Mouse (Mus musculus) left cerebral cortex, adult 9 months (tissue): ENCODE measurements around the gene Foxc1.

Experiments
- DNase-seq, 2 experiments: peaks; one replicate each; pipeline ENCODE4 v3.0.0; 2022; ENCODE audit warnings: low spot score in 2 of 2

Foxc1 gene

DNA sequence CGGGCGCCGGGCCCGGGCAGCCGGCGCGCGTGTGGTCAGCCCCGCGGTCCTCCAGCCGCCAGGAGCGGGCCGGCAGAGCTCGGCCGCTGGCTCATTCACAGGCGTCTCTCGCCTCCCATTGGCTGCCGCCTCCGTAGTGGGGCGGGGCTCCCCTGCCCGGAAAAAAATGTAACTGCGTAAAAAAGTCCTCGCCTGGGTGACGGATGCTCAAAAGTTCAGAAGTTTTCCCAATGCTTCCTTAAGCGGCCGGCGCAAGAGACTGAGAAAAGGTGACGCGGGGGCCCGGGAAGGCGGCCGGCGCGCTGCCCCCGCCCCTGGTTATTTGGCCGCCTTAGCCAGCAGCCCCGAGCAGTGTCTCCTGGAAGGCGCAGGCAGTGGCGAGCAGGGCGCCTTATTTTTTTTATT, at the start of gene Foxc1:
Gene Foxc1 (plus strand): TSS at position 206 of the 405 bp plus-strand sequence.
- DNase-seq = peak in 1 of 2 experiments; percentile 47

DNA sequence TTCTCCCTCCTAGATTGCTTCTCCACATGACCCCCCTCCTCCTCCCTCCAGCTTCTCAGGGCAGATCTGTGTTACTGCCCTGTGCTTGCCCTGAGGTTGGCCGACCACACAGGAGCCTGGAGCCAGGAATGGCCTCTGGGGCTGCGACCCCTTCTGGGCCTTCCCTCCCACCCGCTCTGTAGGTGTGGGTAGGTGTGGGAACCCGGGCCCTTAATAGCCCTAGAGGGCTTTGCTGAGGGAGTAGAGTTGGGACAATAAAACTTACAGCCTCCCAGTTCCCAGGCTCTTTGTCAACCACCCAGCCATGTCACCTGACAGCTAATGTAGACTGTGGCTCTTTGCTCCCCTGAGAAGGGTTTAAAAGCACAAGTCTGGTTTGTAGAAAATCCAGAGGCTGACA, 46.0 kb upstream of the Foxc1 start:
- no peak for DNase-seq

DNA sequence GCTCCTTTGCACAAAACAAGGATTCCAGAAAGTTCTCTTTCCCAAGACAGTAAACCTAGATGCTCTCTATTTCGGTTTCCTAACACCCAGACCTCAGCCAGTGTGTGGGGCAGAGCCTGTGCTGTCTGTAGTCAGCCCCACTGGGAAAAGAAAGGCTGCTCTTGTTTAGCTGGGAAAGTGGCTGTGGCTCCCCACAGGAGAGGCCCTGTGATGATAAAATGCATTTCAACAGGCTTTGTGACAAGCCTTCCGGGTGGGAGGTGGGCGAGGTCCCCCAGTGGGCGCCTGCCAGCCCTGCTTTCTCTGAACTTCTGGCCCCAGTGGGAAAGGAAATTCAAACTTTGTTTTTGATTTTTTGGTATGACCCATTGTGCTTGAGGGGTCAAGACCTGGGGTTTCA, 45.4 kb upstream of the Foxc1 start:
- DNase-seq = no peak

DNA sequence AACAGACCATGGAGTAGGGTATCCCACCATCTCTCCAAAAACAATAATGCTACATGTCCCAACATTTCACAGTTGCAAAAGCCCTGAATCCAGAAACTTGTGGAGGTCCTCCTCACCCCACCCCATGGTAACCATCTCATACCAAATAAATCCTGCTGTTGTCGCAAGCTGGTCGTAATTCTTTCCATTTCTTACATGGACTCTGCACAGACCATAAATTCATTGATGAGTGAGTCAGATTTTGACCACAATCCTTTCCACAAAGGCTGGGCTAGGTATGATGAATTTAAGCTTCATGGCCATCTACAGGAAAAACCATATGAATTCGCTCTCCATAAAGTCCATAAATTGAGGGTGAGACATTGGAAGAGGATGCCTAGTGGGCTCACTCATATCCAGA, 42.0 kb upstream of the Foxc1 start:
- DNase-seq = no peak

DNA sequence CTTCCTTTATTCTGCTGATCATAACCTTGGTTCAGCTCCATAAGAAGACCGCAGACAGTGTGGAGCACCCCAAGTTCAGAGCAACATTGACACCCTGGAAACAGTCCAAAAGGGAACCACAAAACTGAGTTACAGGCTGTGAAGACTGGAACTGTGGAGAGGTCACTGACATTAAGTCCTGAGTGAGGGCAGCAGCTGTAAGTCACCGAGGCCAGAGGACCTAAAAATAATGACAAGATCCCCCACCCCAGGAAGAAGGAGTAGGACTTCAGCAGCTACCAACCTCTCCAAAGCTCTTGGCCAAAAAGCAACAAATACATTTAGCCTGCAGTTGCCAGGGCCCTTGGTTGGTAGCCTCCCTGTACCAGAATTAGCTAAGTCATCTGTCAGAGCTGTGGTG, 40.9 kb upstream of the Foxc1 start:
- DNase-seq = no peak

DNA sequence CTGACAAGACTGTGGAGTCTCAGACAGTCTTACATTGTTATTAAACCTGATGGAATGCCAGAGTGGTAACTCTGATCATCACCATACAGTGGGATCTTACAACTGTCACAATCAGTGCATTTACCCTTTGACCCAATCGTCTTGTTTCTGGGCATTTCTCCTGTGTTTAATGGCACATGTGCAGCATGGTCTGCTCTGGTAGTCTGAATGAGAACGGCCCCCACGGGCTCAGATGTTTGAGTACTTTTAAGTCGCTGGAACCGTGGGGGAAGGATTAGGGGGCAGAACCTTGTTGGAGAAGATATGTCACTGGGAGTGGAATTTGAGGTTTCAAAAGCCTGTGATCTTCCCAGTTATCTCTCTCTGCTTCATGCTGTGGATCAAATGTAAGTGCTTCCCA, 33.6 kb upstream of the Foxc1 start:
- DNase-seq = no peak

DNA sequence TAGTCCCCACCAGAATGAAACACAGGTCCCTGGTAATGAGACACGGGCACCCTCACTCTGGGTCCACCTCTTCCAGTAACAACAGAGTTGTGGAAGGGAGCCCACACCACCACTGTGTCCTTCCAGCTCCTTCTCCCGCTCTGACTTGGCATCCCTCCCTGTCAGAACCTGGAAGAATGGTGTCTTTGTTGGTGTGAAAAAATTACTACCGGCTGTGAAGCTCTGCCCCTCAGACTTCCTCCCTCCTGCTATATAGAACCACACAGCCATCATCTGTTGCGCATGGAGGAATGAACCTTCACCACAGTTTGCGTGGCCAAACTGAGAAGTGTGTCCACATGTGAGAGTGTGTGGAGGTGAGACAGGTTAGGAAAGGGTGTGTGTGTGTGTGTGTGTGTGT, 30.7 kb upstream of the Foxc1 start:
- DNase-seq = no peak

DNA sequence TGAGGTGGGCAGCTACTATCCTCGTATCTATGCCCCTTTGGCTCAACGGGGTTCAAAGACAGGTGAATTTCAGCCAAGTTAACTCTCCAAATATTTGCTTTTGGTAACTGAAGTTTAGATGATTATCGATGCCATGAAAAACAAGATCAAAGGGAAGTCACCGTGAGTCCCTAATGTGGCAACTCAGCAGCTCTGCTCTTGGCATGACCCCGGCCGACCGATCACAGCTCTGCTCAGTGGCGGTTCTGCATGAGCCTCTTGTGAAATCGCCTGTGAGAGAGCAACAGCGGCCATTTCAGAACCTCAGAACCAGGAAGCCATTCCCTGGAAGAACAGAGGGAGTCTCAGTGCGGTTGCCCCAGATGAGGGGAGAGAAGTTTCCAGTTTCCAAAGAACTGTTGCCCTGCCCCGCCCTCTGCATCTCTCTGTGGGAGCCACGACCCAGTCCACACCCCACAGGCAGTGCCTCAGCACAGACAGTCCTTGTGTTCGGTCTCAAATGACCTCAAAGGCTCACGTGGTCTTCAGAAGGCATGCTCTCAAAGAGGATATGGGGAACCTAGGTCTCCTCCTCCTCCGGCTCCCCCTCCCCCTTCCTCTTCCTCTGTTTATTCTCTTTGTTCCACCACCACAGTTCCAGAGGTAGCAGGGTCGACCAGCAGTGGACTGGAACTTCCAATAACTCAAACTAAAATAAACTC, 27.0 kb upstream of the Foxc1 start:
- DNase-seq = no peak

DNA sequence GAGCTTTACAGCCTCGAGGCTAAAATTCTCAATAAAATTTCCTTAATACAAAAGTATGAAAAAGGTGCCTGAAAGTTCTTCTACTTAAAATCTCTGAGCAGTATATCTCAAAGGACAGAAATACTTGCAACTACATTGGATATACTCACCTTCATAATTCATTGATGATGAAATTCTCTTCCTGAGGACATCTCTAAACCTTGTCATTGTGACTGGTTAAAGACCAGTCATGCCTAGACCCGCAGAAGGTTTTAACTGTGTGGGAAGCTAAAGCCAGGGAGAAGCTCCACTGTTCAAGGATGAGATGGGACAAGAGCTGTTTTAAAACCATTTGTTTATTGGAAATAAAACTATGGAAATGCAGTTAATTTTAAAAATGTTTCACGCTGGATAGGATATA, 26.1 kb upstream of the Foxc1 start:
- DNase-seq = no peak

DNA sequence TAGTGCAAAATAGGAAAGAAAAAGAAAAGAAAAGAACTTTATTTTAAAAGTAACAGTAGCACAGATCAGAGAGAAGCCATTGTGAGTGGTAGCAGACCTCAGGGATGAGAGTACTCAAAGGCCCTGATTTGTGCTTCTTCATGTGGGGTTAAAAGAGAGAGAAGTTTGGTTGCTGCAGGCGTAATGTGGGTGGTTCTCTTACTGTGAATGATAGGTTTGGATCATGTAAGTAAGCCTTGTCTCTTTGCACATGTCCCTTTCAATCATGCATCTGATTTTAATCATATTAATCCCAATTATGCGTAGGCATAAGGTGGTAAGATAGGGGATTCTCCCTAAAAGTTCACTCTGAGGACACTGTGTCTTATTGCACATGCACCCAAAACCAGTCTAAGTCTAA, 24.4 kb upstream of the Foxc1 start:
- DNase-seq = no peak

DNA sequence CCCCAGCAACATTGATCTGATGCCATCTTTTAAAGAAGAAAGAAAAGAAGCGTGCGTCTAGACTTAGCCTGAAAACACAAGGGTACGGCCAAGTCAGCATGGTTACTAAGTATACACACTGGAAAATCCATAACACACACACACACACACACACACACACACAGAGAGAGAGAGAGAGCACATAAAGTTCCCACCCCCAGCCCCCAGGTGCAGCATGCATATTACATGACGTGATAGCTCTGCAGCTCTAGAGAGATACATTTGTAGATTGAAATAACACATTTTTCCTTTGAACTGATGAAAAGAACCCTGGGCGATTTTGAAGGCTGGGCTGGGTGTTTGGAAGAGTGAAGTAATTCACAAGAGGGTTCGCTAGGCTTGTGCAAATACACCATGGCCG, 21.7 kb upstream of the Foxc1 start:
- no peak for DNase-seq

DNA sequence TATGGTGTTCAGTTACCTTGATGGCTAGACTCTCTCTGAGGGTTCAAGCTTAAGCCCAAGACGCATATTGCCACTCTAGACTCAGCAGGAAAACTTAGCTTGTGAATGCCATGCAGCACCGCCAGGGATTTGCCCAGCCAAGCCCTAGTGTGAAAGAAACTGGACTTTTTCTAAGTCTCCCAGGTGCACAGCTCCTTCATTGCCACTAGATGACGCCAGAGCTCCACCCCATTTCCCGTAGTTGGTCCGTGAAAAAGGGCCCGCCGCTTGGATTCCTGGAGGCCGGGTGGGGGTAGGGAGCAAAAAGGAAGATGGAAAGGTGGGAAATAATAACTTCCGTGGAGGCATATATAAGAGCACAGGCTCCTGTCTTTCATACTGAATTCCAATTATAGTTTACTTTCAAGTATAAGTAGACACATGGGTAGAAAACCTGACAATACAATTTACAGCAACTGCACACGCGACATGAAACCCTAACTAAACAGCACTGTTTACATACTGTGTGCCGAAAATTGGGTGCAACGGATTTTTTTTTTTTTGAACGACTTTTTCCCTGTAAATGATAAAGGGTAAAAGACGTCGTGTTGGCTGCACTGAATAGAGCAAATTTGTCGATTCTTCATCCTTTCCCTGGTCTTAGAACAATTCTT, 13.8 kb upstream of the Foxc1 start:
- DNase-seq = peak in 1 of 2 experiments; percentile 51

DNA sequence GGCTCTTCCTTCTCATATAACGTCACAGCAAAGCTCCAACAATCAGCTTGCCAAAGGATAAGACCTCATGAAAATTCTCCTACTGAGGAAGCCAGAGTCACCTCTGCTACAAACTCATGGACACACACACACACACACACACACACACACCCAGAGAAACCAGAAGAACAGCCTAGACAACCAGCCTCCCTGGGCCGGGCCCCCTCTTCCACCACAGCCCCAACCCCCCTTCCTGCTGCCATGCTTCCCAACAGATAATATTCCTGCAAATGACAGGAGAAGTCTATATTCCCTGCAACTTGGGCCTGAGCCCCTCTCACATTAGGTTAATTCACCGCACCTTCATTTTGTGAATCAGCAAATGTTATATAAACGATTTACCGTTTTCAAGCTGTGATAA, 13.3 kb upstream of the Foxc1 start:
- DNase-seq = no peak

DNA sequence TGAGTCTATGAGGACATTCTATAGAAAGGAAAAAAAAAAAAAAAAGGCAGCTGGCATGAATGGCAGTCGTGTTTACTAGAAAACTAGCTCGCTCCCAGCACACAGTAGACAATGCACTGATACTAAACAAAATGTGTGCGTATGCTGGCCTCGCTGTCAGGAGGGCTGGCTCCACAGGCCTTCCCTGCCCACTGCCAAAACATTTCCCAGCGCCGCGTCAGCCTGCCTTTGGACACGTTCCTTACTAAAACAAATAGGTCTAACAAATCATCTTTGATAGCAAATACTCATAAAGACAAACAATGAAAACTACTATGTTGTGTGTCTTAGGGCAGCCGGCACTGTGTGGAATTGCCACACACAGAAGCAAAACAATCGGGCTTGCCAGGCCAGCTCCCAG, 9.1 kb upstream of the Foxc1 start:
- no peak for DNase-seq

DNA sequence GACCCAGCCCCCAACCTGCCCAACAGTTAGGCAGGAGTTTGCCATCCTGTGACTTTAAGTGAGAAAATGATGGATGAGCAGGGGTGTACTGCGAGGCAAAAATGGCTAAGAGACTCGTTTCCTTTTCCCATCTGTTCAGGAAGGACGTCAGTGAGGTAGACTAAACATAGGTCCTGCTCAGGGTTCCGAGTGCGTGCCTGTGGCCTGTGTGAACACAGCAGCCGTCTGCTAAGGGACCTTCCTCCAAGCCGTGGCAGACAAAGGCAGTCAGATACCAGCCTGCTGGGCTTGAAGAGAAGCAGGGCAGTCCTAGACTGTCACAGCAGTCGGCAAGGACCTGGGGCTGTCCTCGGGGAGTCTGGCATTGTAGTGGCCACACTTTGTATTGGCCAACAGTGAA, 8.4 kb upstream of the Foxc1 start:
- DNase-seq = no peak

DNA sequence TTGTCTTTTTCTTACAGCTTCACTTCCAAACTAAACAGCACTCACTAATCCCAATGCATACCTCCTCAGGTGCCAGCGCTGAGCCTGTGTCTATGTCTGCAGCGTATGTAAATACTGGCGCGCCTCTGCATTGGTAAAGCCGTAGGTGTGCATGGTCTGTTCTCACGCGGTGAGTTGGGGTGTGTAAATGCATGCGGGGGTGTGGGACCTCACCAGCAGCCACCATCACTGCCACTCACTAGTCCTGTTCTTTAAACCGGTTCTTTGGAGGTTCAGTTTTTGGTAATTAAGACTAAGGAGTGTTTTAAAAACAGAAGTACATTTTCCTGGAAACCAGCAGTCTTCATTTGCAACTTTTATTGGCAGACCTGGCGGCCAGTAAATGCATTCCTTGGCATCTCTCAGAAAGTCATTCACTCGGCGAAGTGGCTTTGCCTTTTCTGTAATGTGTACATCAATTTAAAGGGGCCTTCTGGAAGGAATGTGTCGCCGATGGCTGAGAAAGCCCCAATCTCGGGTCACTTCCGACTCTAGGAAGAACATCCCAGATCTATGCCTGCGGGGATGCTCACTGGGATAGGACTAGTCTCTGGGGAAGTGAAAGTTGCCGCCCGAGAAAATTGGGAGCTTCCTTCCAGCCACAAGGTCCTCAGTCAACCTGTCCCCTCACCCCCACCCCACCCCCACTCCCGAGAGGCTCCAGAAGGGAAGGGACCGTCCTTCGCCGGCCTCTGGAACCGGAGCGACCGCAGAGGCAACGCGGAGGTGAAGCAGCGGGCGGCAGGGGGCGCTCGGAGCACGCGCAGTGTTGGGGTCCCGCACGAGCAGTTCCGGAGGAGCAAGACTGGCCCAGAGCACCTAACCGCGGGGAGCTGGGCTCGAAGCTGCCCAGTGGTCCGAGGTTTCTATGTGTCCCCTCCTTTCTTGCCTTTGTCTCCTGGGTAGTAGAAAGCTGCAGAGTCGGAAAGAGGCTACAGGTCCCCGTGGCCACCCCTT, 5.6 kb upstream of the Foxc1 start:
- DNase-seq = peak in 1 of 2 experiments; percentile 78

DNA sequence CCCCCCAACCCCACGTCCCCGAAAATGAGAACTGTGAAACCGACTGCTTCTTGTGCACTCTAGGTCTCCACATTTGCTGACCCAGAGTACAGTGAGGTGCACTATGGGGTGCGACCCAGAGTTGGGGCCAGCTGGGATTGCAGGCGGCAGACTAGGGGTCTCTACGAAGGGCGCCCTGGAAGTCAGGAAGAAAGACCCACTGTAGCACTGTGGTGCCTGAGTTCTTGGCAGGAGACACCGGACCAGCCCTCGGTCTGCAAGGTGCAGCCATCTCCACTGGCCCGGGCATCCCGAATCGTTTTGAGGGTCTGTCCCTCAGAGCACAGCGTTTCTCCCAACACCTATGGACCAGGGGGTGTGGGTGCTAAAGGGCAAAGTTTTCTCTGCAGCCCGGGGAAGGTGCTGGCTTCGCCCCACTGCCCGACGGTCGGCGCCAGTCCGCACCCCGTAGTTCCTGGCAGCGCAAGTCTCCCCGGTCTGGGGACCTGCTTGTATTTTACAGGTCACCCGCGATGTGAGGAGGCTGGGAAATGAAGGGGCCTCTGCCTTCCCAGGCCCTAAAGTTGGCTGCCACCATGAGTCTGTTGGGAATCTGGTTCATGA, 4.6 kb upstream of the Foxc1 start:
- DNase-seq = no peak

DNA sequence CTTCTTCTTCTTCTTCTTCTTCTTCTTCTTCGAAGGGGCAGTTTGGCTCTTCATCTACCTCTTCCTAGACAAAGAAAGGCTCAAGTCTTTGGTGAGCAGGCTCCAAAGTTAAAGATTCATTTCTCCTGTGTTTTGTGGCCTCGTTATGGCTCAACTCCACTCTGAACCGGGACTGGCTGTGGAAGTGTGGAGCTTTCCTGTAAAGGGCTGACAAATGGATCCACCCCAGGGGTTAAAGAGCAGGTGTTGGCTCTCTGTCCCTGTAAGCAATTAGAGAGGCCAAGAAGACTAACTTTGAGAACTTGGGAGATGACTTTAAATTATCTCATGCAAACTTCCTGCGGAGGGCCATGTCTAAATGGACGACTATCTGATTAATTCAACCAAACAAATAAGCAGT, 4.0 kb upstream of the Foxc1 start:
- no peak for DNase-seq

DNA sequence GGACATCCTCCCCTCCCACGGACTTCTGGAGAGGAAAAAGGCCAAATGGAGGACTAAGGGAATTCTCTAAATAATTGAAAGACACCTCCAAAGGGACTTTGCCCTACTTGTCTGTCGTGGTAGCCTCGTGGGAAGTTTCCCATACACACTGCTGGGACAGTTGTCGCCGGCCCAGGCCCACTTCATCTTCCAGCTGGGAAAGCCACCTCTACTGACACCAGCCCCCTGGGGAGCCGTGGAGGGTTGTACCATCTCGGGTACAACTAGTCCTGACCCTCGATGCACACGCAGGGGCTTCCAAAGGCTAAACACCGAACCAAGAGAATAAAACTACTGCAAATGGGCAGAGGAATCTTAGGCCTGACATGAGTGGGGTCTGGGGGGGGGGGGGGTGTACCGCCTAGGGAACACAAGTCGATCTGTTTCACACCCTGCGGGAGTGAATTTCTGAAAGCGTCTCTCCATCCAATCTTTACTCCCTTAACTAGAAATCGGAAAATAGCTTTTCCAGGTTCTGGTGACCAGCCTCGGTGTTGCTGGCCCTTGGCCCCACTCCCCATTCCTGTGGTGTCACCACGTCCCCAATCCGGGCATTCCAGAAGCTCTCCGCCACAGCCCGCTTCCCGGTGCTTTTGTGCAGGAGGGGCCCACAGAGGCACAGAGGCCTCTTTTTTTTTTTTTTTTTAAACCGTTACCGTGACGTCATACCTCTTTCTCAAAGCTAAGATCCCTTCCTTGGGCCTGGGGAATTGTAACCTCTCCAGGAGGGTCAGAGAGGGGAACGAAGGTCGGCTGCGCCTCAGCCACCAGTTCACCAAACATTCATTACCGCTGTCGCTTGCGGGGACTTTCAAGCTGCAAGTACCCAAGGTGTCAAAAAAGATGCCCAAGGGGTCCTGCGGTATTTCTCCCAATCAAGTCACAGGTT, 3.0 kb upstream of the Foxc1 start:
- DNase-seq = no peak

DNA sequence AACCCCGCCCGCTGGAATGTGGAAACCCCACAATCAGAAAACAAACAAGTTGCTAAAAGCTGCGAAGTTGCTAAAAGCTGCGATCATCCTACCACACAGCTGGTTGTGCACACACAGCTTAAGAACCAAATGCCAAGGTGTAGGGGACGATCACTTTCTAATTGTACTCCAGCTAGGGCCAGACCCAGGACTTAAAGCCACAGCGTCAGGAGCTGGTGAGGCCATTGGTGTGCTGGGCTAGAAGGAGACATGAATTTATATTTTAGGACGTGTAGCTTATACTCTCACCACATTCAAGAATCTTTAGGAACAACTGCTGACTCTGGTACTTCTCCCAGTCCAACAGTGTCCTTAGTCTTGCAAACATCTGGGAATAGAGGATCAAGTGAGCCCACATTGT, 1.9 kb upstream of the Foxc1 start:
- no peak for DNase-seq

DNA sequence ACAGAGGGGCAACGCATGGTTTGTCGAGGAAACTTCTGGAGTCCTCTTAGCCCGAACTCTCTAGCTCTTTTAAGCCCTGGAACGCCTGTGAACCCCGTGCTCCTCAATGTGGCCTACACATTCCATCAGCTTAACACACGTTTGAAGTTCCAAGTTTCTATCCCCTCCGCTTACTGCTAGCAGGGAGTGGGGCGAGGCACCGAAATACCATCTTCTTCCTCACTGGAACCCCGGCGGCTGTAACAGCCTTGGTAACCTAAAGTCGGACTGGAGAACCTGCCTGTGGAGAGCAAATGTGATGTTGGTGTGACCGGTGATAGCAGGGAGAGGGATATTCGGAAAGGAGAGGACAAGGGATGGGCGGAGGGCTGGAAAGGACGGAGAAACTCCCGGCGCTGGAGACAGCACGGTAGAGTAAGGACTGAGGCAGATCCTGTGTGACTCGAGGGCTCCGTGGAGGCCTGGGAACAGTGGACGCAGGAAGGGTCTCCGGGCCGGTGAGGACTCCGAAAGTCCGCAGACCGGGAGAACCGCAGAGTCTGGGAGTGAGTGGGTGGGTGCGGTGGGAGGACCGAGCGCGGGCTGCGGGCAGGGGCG, 504 bp upstream of the Foxc1 start:
- DNase-seq = no peak
